Mouse (Mus musculus) kidney, adult 2 months (tissue): ENCODE measurements around the gene Adgrf5. TPM values are rescaled to one million over a fixed set of nuclear protein-coding genes. Genes with fewer than 3 reads are reported as not detected.
A peak's percentile ranks its signal among the peaks of the same experiment; 100 is the strongest.
"Not testable (repeated sequence)": the region's sequence is repeated elsewhere in the genome, so short reads cannot be mapped to it uniquely, and the experiment has no call there.

Experiments
- DNase-seq: peaks from one replicate; pipeline ENCODE4 v3.0.0; 2021
- H3K27ac ChIP-seq: fragments of 200-500 bp; 2 replicates; pipeline ENCODE4 v1.5.1; 2012; ENCODE audit warnings: low read depth, low read length, control low read depth, inconsistent platforms; ENCODE audit not compliant: insufficient read depth
- H3K27me3 ChIP-seq: fragments of 200-500 bp; replicated peaks from 2 replicates; pipeline ENCODE4 v1.6.1; 2012; ENCODE audit warnings: mild to moderate bottlenecking, moderate library complexity, low read length, inconsistent platforms; ENCODE audit not compliant: control insufficient read depth, insufficient read depth
- H3K36me3 ChIP-seq: fragments of 200-500 bp; 2 replicates; pipeline ENCODE4 v1.6.1; 2012; ENCODE audit warnings: mild to moderate bottlenecking, moderate library complexity, low read length, inconsistent platforms; ENCODE audit not compliant: control insufficient read depth, insufficient read depth
- H3K4me1 ChIP-seq: fragments of 200-500 bp; 2 replicates; pipeline ENCODE4 v1.6.1; 2011; ENCODE audit warnings: low read length; ENCODE audit not compliant: control insufficient read depth, insufficient read depth
- H3K4me3 ChIP-seq: fragments of 200-500 bp; 2 replicates; pipeline ENCODE4 v1.5.1; 2011; ENCODE audit warnings: mild to moderate bottlenecking, low read depth, low read length, control low read depth; ENCODE audit not compliant: insufficient read depth
- CTCF ChIP-seq: fragments of 200-500 bp; conservative IDR thresholded peaks from 2 replicates; pipeline ENCODE4 v1.5.1; 2011; ENCODE audit warnings: low read depth, mild to moderate bottlenecking, control low read depth, low read length, moderate library complexity, mixed read lengths; ENCODE audit not compliant: insufficient read depth, insufficient read length
- POLR2A ChIP-seq: fragments of 200-500 bp; IDR thresholded peaks from one replicate; pipeline ENCODE4 v1.6.1; 2011; ENCODE audit warnings: low read depth, low read length, control low read depth
- WGBS: fragments of 180-500 bp; shearing (Covaris S2); methylation state at CpG from one replicate; pipeline ENCODE4 v1.1.7; 2018; 5-methylcytosine and 5-hydroxymethylcytosine counted together
- polyA plus RNA-seq: library from polyadenylated mRNA; depleted of rRNA; stranded (reverse); fragments of >200 nt; gene quantifications from 2 replicates; pipeline ENCODE4 v1.2.3, GENCODE M21; 2012

Adgrf5 gene
- polyA plus RNA-seq, 1 experiment, result 41.7 TPM

GRCm38 (mm10) chr17:43474775-43475174, 114.5 kb downstream of the Adgrf5 start:
- H3K27me3 ChIP-seq, result no peaks in the 10 kb centered on the region
- no peak overlapping the region for H3K27ac ChIP-seq
- no peak overlapping the region for H3K4me3 ChIP-seq
- H3K4me1 ChIP-seq, result no peaks in the 10 kb centered on the region
- peaks cover 4% of the 10 kb centered on the region; the same call in 1 of the 2 replicates for H3K36me3 ChIP-seq
- DNase-seq, result no peak
- WGBS, result 75% methylated on average over 16 of the region's 16 CpGs
- TF ChIP-seq CTCF (no peak), POLR2A (no peak)

GRCm38 (mm10) chr17:43477621-43478020, 117.4 kb downstream of the Adgrf5 start:
- Histone ChIP-seq H3K27ac (no peak overlapping the region), H3K27me3 (no peaks in the 10 kb centered on the region), H3K4me3 (no peak overlapping the region), H3K36me3 (peaks cover 9% of the 10 kb centered on the region; the same call in 1 of the 2 replicates), H3K4me1 (no peaks in the 10 kb centered on the region)
- no peak for DNase-seq
- TF ChIP-seq CTCF (no peak), POLR2A (no peak)

GRCm38 (mm10) chr17:43485982-43486381, 125.7 kb downstream of the Adgrf5 start:
- Histone ChIP-seq H3K36me3 (peaks cover 7% of the 10 kb centered on the region; the same call in 1 of the 2 replicates), H3K4me3 (no peak overlapping the region), H3K4me1 (peaks cover 11% of the 10 kb centered on the region; the same call in 1 of the 2 replicates), H3K27ac (peak overlapping the region; percentile 51; the same call in 1 of the 2 replicates), H3K27me3 (no peaks in the 10 kb centered on the region)
- DNase-seq, result peak; percentile 61
- no peak for TF ChIP-seq POLR2A
- no peak for TF ChIP-seq CTCF
- WGBS, result 44% methylated on average over 3 of the region's 3 CpGs

- Histone ChIP-seq H3K4me1 (peaks cover 11% of the 10 kb centered on the region; the same call in 1 of the 2 replicates), H3K36me3 (no peaks in the 10 kb centered on the region; the same call in none of the 2 replicates), H3K27ac (no peak overlapping the region), H3K4me3 (no peak overlapping the region), H3K27me3 (no peaks in the 10 kb centered on the region)
- no peak for DNase-seq
- TF ChIP-seq POLR2A (no peak), CTCF (no peak)
- 79% methylated on average over 2 of the region's 2 CpGs for WGBS
Measured at GRCm38 (mm10) chr17:43488439-43489151, 128.3 kb downstream of the Adgrf5 start.

GRCm38 (mm10) chr17:43490371-43490770, 130.1 kb downstream of the Adgrf5 start:
- DNase-seq, result peak; percentile 57
- H3K36me3 ChIP-seq, H3K27ac ChIP-seq, H3K27me3 ChIP-seq, H3K4me3 ChIP-seq: not testable (repeated sequence)
- 68% methylated on average over 8 of the region's 10 CpGs for WGBS
- H3K4me1 ChIP-seq, result peaks cover 11% of the 10 kb centered on the region; the same call in 1 of the 2 replicates

GRCm38 (mm10) chr17:43495502-43495901, 135.3 kb downstream of the Adgrf5 start:
- WGBS, result 78% methylated on average over 5 of the region's 5 CpGs

GRCm38 (mm10) chr17:43497521-43497920, 137.3 kb downstream of the Adgrf5 start:
- WGBS, result 29% methylated on average over 4 of the region's 4 CpGs
- no peak overlapping the region for H3K27ac ChIP-seq

More at GRCm38 (mm10) chr17:43495502-43495901, 135.3 kb downstream of the Adgrf5 start:
- Histone ChIP-seq H3K4me1 (peaks cover 5% of the 10 kb centered on the region; the same call in 1 of the 2 replicates), H3K4me3 (no peak overlapping the region), H3K27ac (no peak overlapping the region), H3K27me3 (no peaks in the 10 kb centered on the region), H3K36me3 (no peaks in the 10 kb centered on the region; the same call in none of the 2 replicates)
- no peak for DNase-seq
- TF ChIP-seq POLR2A (no peak), CTCF (no peak)

More at GRCm38 (mm10) chr17:43497521-43497920, 137.3 kb downstream of the Adgrf5 start:
- H3K4me1 ChIP-seq, result peaks cover 5% of the 10 kb centered on the region; the same call in 1 of the 2 replicates
- no peaks in the 10 kb centered on the region for H3K27me3 ChIP-seq
- peak; percentile 58 for DNase-seq
- no peak for TF ChIP-seq CTCF
- no peak for TF ChIP-seq POLR2A
- H3K36me3 ChIP-seq, result no peaks in the 10 kb centered on the region; the same call in 1 of the 2 replicates
- no peak overlapping the region for H3K4me3 ChIP-seq
